Mouse (Mus musculus): ENCODE measurements around the gene Tex19.2. TPM values are rescaled to one million over a fixed set of nuclear protein-coding genes. Genes with fewer than 3 reads are reported as not detected.

Gene Tex19.2
- polyA plus RNA-seq, 1 experiment from 2014 or later, result not detected

- Histone ChIP-seq H3K36me3 (replicated peaks; ENCODE audit: insufficient read depth, low read length) (no peaks in the 10 kb centered on the region), H3K4me3 (ENCODE audit: low read depth, low read length) (no peak overlapping the region), H3K9ac (replicated peaks) (no peak overlapping the region), H3K27ac (ENCODE audit: low read depth) (no peak overlapping the region), H3K9me3 (ENCODE audit: low read length) (no peaks in the 10 kb centered on the region), H3K4me1 (ENCODE audit: insufficient read depth) (peaks cover 14% of the 10 kb centered on the region; the same call in 1 of the 2 replicates), H3K27me3 (ENCODE audit: insufficient read depth, low read length) (no peaks in the 10 kb centered on the region), H3K4me2 (ENCODE audit: low read depth, low read length) (no peak overlapping the region)
- TF ChIP-seq CTCF (IDR thresholded peaks at IDR 0.05; ENCODE audit: low read depth) (no peak), EP300 (IDR thresholded peaks at IDR 0.05; ENCODE audit: low read depth) (no peak)
- ATAC-seq (0 out of 2 replicates have a peak, but pooled peaks have one; percentile 2), DNase-seq (no peak)
- WGBS (ENCODE audit: insufficient replicate concordance), result 64% methylated on average over 4 of the region's 4 CpGs
Observed at GRCm38 (mm10) chr11:121101124-121101805, 17.2 kb downstream of the Tex19.2 start.

GRCm38 (mm10) chr11:121100692-121101091 lies 17.8 kb downstream of the Tex19.2 start:
- no peak for TF ChIP-seq EP300 (IDR thresholded peaks at IDR 0.05; ENCODE audit: low read depth)
- TF ChIP-seq CTCF (IDR thresholded peaks at IDR 0.05; ENCODE audit: low read depth), result no peak
- H3K27me3 ChIP-seq (ENCODE audit: insufficient read depth, low read length), result no peaks in the 10 kb centered on the region
- H3K4me2 ChIP-seq (ENCODE audit: low read depth, low read length), result no peak overlapping the region
- no peak overlapping the region for H3K4me3 ChIP-seq (ENCODE audit: low read depth, low read length)
- H3K9ac ChIP-seq (replicated peaks), result no peak overlapping the region
- H3K27ac ChIP-seq (ENCODE audit: low read depth), result no peak overlapping the region
- DNase-seq (no peak), ATAC-seq (peak; percentile 50)
- H3K4me1 ChIP-seq (ENCODE audit: insufficient read depth), result peaks cover 14% of the 10 kb centered on the region; the same call in 1 of the 2 replicates
- no peaks in the 10 kb centered on the region for H3K36me3 ChIP-seq (replicated peaks; ENCODE audit: insufficient read depth, low read length)
- no peaks in the 10 kb centered on the region for H3K9me3 ChIP-seq (ENCODE audit: low read length)
- 29% methylated on average over 7 of the region's 7 CpGs for WGBS (ENCODE audit: insufficient replicate concordance)

GRCm38 (mm10) chr11:121099762-121100161 lies 18.7 kb downstream of the Tex19.2 start:
- Histone ChIP-seq H3K4me2 (ENCODE audit: low read depth, low read length) (no peak overlapping the region), H3K9ac (replicated peaks) (no peak overlapping the region), H3K4me3 (ENCODE audit: low read depth, low read length) (no peak overlapping the region), H3K27me3 (ENCODE audit: insufficient read depth, low read length) (no peaks in the 10 kb centered on the region), H3K27ac (ENCODE audit: low read depth) (no peak overlapping the region), H3K9me3 (ENCODE audit: low read length) (no peaks in the 10 kb centered on the region), H3K4me1 (ENCODE audit: insufficient read depth) (peaks cover 14% of the 10 kb centered on the region; the same call in 1 of the 2 replicates), H3K36me3 (replicated peaks; ENCODE audit: insufficient read depth, low read length) (no peaks in the 10 kb centered on the region)
- DNase-seq (no peak), ATAC-seq (peak; percentile 64)
- WGBS (ENCODE audit: insufficient replicate concordance), result 51% methylated on average over 7 of the region's 7 CpGs
- TF ChIP-seq EP300 (IDR thresholded peaks at IDR 0.05; ENCODE audit: low read depth) (no peak), CTCF (IDR thresholded peaks at IDR 0.05; ENCODE audit: low read depth) (no peak)

- DNase-seq (no peak), ATAC-seq (no peak)
- H3K9ac ChIP-seq (replicated peaks), result no peak overlapping the region
- no peaks in the 10 kb centered on the region for H3K36me3 ChIP-seq (replicated peaks; ENCODE audit: insufficient read depth, low read length)
- no peaks in the 10 kb centered on the region for H3K27me3 ChIP-seq (ENCODE audit: insufficient read depth, low read length)
- H3K4me1 ChIP-seq (ENCODE audit: insufficient read depth), result no peaks in the 10 kb centered on the region
- H3K27ac ChIP-seq (ENCODE audit: low read depth), result no peak overlapping the region
- H3K9me3 ChIP-seq (ENCODE audit: low read length), result no peaks in the 10 kb centered on the region
- no peak overlapping the region for H3K4me2 ChIP-seq (ENCODE audit: low read depth, low read length)
- H3K4me3 ChIP-seq (ENCODE audit: low read depth, low read length), result no peak overlapping the region
- TF ChIP-seq CTCF (IDR thresholded peaks at IDR 0.05; ENCODE audit: low read depth) (no peak), EP300 (IDR thresholded peaks at IDR 0.05; ENCODE audit: low read depth) (no peak)
- 73% methylated on average over 14 of the region's 14 CpGs for WGBS (ENCODE audit: insufficient replicate concordance)
Observed at GRCm38 (mm10) chr11:121092606-121093585, 25.6 kb downstream of the Tex19.2 start.

GRCm38 (mm10) chr11:121090943-121091342 lies 27.5 kb downstream of the Tex19.2 start:
- Histone ChIP-seq H3K27ac (ENCODE audit: low read depth) (no peak overlapping the region), H3K4me1 (ENCODE audit: insufficient read depth) (no peaks in the 10 kb centered on the region), H3K4me3 (ENCODE audit: low read depth, low read length) (no peak overlapping the region), H3K9me3 (ENCODE audit: low read length) (no peaks in the 10 kb centered on the region), H3K36me3 (replicated peaks; ENCODE audit: insufficient read depth, low read length) (no peaks in the 10 kb centered on the region), H3K27me3 (ENCODE audit: insufficient read depth, low read length) (no peaks in the 10 kb centered on the region), H3K9ac (replicated peaks) (no peak overlapping the region), H3K4me2 (ENCODE audit: low read depth, low read length) (no peak overlapping the region)
- no peak for ATAC-seq
- DNase-seq, result no peak
- 57% methylated on average over 4 of the region's 4 CpGs for WGBS (ENCODE audit: insufficient replicate concordance)
- TF ChIP-seq CTCF (IDR thresholded peaks at IDR 0.05; ENCODE audit: low read depth) (no peak), EP300 (IDR thresholded peaks at IDR 0.05; ENCODE audit: low read depth) (no peak)
